In the genomic region with DNA sequence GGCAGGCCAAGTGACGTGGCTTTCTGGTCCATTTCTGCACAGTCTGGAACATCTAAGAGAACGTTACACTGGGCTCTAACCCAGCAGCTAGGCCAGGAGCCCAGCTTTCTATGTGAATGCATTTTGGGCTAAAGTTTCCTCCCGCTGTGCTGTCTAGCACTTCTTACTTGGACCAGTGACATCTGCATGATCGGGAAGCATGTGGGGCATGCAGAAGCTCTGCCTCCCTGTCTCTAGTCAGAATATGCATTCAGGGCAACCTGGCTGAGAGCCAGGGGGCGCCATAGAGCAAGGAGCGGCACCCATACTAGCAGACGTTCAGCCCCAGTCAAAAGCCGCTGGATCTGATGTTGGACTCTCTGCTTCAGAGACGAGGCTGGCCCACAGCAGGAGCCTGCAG, we compare ENCODE assay signal across 8 mouse cellular contexts.
DNase-seq lines count a peak whose midpoint lies in the region; ATAC-seq and TF ChIP-seq lines count a peak whose summit lies in the region.

No protein-coding gene starts in this region.

- no peaks in the 10 kb centered on the region for H3K36me3 ChIP-seq in forebrain, embryonic 14.5 days (ENCODE audit: control insufficient read depth, insufficient read depth, low read length)
- no peaks in the 10 kb centered on the region for H3K36me3 ChIP-seq in kidney, embryonic 14.5 days (ENCODE audit: control insufficient read depth, insufficient read depth, low read length)
- H3K36me3 ChIP-seq in lung, embryonic 14.5 days (ENCODE audit: insufficient read depth), result no peaks in the 10 kb centered on the region

- DNase-seq in 3T3-L1 (ENCODE audit: low read depth, low spot score), result peak; percentile 14
- DNase-seq in CD8-positive naive resting alpha-beta T cell, adult 2 months (ENCODE audit: low read depth in 2 of 2, low spot score in 2 of 2), result peak; percentile 11 to 51
- DNase-seq in c-Kit-positive CD71-negative TER-119-negative erythroid progenitor cells, embryonic 14.5 days (ENCODE audit: low read depth), result peak; percentile 55
- DNase-seq in forebrain, embryonic 14.5 days (ENCODE audit: low spot score), result peak; percentile 76
- peak; percentile 73 for DNase-seq in lung, embryonic 14.5 days
- DNase-seq in retina, postnatal 1 day, result peak; percentile 64
- no peak for DNase-seq in Muller cell, postnatal 12 days (ENCODE audit: inconsistent ontology term)

- H3K27ac ChIP-seq in forebrain, embryonic 14.5 days (ENCODE audit: low read depth, low read length), result peak overlapping the region; percentile 89
- no peak overlapping the region for H3K27ac ChIP-seq in kidney, embryonic 14.5 days (ENCODE audit: low read depth, low read length)
- no peak overlapping the region for H3K27ac ChIP-seq in lung, embryonic 14.5 days (ENCODE audit: low read depth)

- no peak overlapping the region for H3K4me3 ChIP-seq in forebrain, embryonic 14.5 days (ENCODE audit: low read depth, low read length)
- no peak overlapping the region for H3K4me3 ChIP-seq in kidney, embryonic 14.5 days (ENCODE audit: low read length)
- no peak overlapping the region for H3K4me3 ChIP-seq in lung, embryonic 14.5 days (ENCODE audit: low read depth, low read length)

- H3K9me3 ChIP-seq in forebrain, embryonic 14.5 days (replicated peaks; ENCODE audit: control insufficient read depth, low read length), result no peaks in the 10 kb centered on the region
- H3K9me3 ChIP-seq in kidney, embryonic 14.5 days (ENCODE audit: control insufficient read depth, low read length), result no peaks in the 10 kb centered on the region
- no peaks in the 10 kb centered on the region for H3K9me3 ChIP-seq in lung, embryonic 14.5 days (ENCODE audit: low read depth, low read length)

- 30% methylated on average over 9 of the region's 9 CpGs for WGBS in forebrain, embryonic 14.5 days
- WGBS in kidney, embryonic 14.5 days, result 42% methylated on average over 9 of the region's 9 CpGs
- WGBS in lung, embryonic 14.5 days, result 39% methylated on average over 9 of the region's 9 CpGs

- peak; percentile 74 for TF ChIP-seq CTCF in lung, embryonic 14.5 days (IDR thresholded peaks at IDR 0.05; ENCODE audit: low read depth)

- H3K4me1 ChIP-seq in forebrain, embryonic 14.5 days (ENCODE audit: control insufficient read depth, insufficient read depth, low read length), result peaks cover 13% of the 10 kb centered on the region; the same call in 1 of the 2 replicates
- no peaks in the 10 kb centered on the region; the same call in 1 of the 2 replicates for H3K4me1 ChIP-seq in kidney, embryonic 14.5 days (ENCODE audit: control insufficient read depth, insufficient read depth, low read length)
- peaks cover 3% of the 10 kb centered on the region; the same call in 1 of the 2 replicates for H3K4me1 ChIP-seq in lung, embryonic 14.5 days (ENCODE audit: insufficient read depth)

- no peak overlapping the region for H3K9ac ChIP-seq in forebrain, embryonic 14.5 days (ENCODE audit: low read length)
- H3K9ac ChIP-seq in kidney, embryonic 14.5 days (ENCODE audit: low read depth, low read length), result no peak overlapping the region
- H3K9ac ChIP-seq in lung, embryonic 14.5 days, result no peak overlapping the region

- ATAC-seq in forebrain, embryonic 14.5 days, result peak; percentile 32
- ATAC-seq in kidney, embryonic 14.5 days (ENCODE audit: low FRiP score, low TSS enrichment), result peak; percentile 41; the same call in 1 of the 2 replicates
- ATAC-seq in lung, embryonic 14.5 days (ENCODE audit: insufficient read depth), result peak; percentile 4; the same call in 1 of the 2 replicates

- H3K27me3 ChIP-seq in forebrain, embryonic 14.5 days (replicated peaks; ENCODE audit: control insufficient read depth, insufficient read depth, low read length), result no peaks in the 10 kb centered on the region
- no peaks in the 10 kb centered on the region for H3K27me3 ChIP-seq in kidney, embryonic 14.5 days (ENCODE audit: control insufficient read depth, insufficient read depth, low read length)
- H3K27me3 ChIP-seq in lung, embryonic 14.5 days (ENCODE audit: insufficient read depth, low read length), result no peaks in the 10 kb centered on the region

- no peak overlapping the region for H3K4me2 ChIP-seq in forebrain, embryonic 14.5 days (ENCODE audit: low read length)
- no peak overlapping the region for H3K4me2 ChIP-seq in kidney, embryonic 14.5 days (replicated peaks; ENCODE audit: low read depth, low read length)
- no peak overlapping the region for H3K4me2 ChIP-seq in lung, embryonic 14.5 days
